Mouse (Mus musculus): ENCODE data around the gene S1pr2. TPM values are rescaled to one million over a fixed set of nuclear protein-coding genes. Genes with fewer than 3 reads are reported as not detected.
"Not testable (repeated sequence)": the region's sequence is repeated elsewhere in the genome, so short reads cannot be mapped to it uniquely, and the experiment has no call there.

The S1pr2 gene
- total RNA-seq (2021), result 10 to 100 TPM in 1 of 2 experiments, 1 to 10 TPM in 1; 8.9 to 11.1 TPM
- long read RNA-seq, experiment 1, full-length matches to known transcripts, result 27 of 27 reads
- long read RNA-seq, experiment 1, partial matches to known transcripts, result 0 of 27 reads
- long read RNA-seq, experiment 1, other reads (novel, unspliced or antisense), result 0 of 27 reads
- long read RNA-seq, experiment 2, full-length matches to known transcripts, result 22 of 25 reads
- long read RNA-seq, experiment 2, partial matches to known transcripts, result 0 of 25 reads
- long read RNA-seq, experiment 2, other reads (novel, unspliced or antisense), result 3 of 25 reads

- DNase-seq, result peak; percentile 82
Observed at GRCm38 (mm10) chr9:20976216-20976960, at the start of gene S1pr2. S1pr2 (minus strand) TSS chr9:20976781.

- DNase-seq, result no peak
Observed at GRCm38 (mm10) chr9:21025258-21025810, 48.8 kb upstream of the S1pr2 start.

- DNase-seq, result no peak
Observed at GRCm38 (mm10) chr9:21022726-21023125, 46.1 kb upstream of the S1pr2 start.

GRCm38 (mm10) chr9:21022288-21022687 lies 45.7 kb upstream of the S1pr2 start:
- no peak for DNase-seq

- no peak for DNase-seq
Observed at GRCm38 (mm10) chr9:21021363-21021762, 44.8 kb upstream of the S1pr2 start.

- no peak for DNase-seq
Observed at GRCm38 (mm10) chr9:21018600-21018999, 42.0 kb upstream of the S1pr2 start.

GRCm38 (mm10) chr9:21017177-21017575 lies 40.6 kb upstream of the S1pr2 start:
- no peak for DNase-seq

GRCm38 (mm10) chr9:21016331-21017176 lies 40.0 kb upstream of the S1pr2 start:
- DNase-seq, result no peak

GRCm38 (mm10) chr9:21015571-21016130 lies 39.1 kb upstream of the S1pr2 start, which contains the start of gene Icam1:
Icam1 (plus strand) TSS chr9:21015985.
- DNase-seq, result peak; percentile 63

- no peak for DNase-seq
Observed at GRCm38 (mm10) chr9:21014691-21015570, 38.4 kb upstream of the S1pr2 start.

- DNase-seq, result no peak
Observed at GRCm38 (mm10) chr9:21012368-21012767, 35.8 kb upstream of the S1pr2 start.

- no peak for DNase-seq
Observed at GRCm38 (mm10) chr9:21011846-21012312, 35.3 kb upstream of the S1pr2 start.

- not testable (repeated sequence) for DNase-seq
Observed at GRCm38 (mm10) chr9:21010939-21011541, 34.5 kb upstream of the S1pr2 start.

GRCm38 (mm10) chr9:21010362-21010761 lies 33.8 kb upstream of the S1pr2 start:
- no peak for DNase-seq

GRCm38 (mm10) chr9:21008007-21008406 lies 31.4 kb upstream of the S1pr2 start:
- no peak for DNase-seq

GRCm38 (mm10) chr9:21007313-21007952 lies 30.9 kb upstream of the S1pr2 start:
- DNase-seq, result no peak

- DNase-seq, result peak; percentile 87
Observed at GRCm38 (mm10) chr9:21002627-21003551, 26.3 kb upstream of the S1pr2 start, which contains the start of gene Mrpl4. Mrpl4 (plus strand) TSS chr9:21002738.

- DNase-seq, result no peak
Observed at GRCm38 (mm10) chr9:21002270-21002626, 25.7 kb upstream of the S1pr2 start.

All from gastrocnemius, postnatal 10 days (tissue).